Mouse (Mus musculus) WW6 (cell line): ENCODE results near the gene Pitpnm3.

ENCODE experiments used
- DNase-seq: peaks from one replicate; pipeline ENCODE4 v3.0.0-alpha.2; 2013; ENCODE audit warnings: low read depth, low spot score

Pitpnm3 gene

GRCm38 (mm10) chr11:72095994-72096393, 39.6 kb downstream of the Pitpnm3 start:
- no peak for DNase-seq

GRCm38 (mm10) chr11:72094442-72094841, 41.1 kb downstream of the Pitpnm3 start:
- DNase-seq, result no peak

- DNase-seq, result no peak
These were observed 43.2 kb downstream of the Pitpnm3 start for GRCm38 (mm10) chr11:72092390-72092789.

- no peak for DNase-seq
These were observed 49.1 kb downstream of the Pitpnm3 start for GRCm38 (mm10) chr11:72086251-72087046.

GRCm38 (mm10) chr11:72084337-72084736, 51.2 kb downstream of the Pitpnm3 start:
- no peak for DNase-seq

- no peak for DNase-seq
These were observed 53.0 kb downstream of the Pitpnm3 start for GRCm38 (mm10) chr11:72082601-72083000.

GRCm38 (mm10) chr11:72080461-72080860, 55.1 kb downstream of the Pitpnm3 start:
- no peak for DNase-seq

- DNase-seq, result no peak
These were observed 56.9 kb downstream of the Pitpnm3 start for GRCm38 (mm10) chr11:72078647-72079046.

GRCm38 (mm10) chr11:72078056-72078455, 57.5 kb downstream of the Pitpnm3 start:
- DNase-seq, result no peak

- DNase-seq, result no peak
These were observed 61.3 kb downstream of the Pitpnm3 start for GRCm38 (mm10) chr11:72074230-72074629.

- DNase-seq, result no peak
These were observed 63.2 kb downstream of the Pitpnm3 start for GRCm38 (mm10) chr11:72072331-72072905.

GRCm38 (mm10) chr11:72070733-72071132, 64.8 kb downstream of the Pitpnm3 start:
- no peak for DNase-seq

- DNase-seq, result no peak
These were observed 67.6 kb downstream of the Pitpnm3 start for GRCm38 (mm10) chr11:72068026-72068425.

- DNase-seq, result no peak
These were observed 68.3 kb downstream of the Pitpnm3 start for GRCm38 (mm10) chr11:72067326-72067725.

GRCm38 (mm10) chr11:72066330-72066729, 69.2 kb downstream of the Pitpnm3 start:
- peak; percentile 50 for DNase-seq

GRCm38 (mm10) chr11:72065103-72065502, 70.5 kb downstream of the Pitpnm3 start:
- no peak for DNase-seq

- DNase-seq, result no peak
These were observed 71.2 kb downstream of the Pitpnm3 start for GRCm38 (mm10) chr11:72064414-72064813.

GRCm38 (mm10) chr11:72061093-72061620, 74.4 kb downstream of the Pitpnm3 start:
- no peak for DNase-seq

- DNase-seq, result no peak
These were observed 75.2 kb downstream of the Pitpnm3 start for GRCm38 (mm10) chr11:72060416-72060815.

- DNase-seq, result no peak
These were observed 78.4 kb downstream of the Pitpnm3 start for GRCm38 (mm10) chr11:72057166-72057565.

GRCm38 (mm10) chr11:72055176-72055575, 80.4 kb downstream of the Pitpnm3 start:
- DNase-seq, result no peak

GRCm38 (mm10) chr11:72052636-72053035, 82.9 kb downstream of the Pitpnm3 start:
- DNase-seq, result no peak

- DNase-seq, result no peak
These were observed 83.4 kb downstream of the Pitpnm3 start for GRCm38 (mm10) chr11:72052221-72052620.
